Mouse (Mus musculus) limb, embryonic 14.5 days (tissue): Measurements from ENCODE around the gene Glyatl3. TPM values are rescaled to one million over a fixed set of nuclear protein-coding genes. Genes with fewer than 3 reads are reported as not detected.

Source experiments
- ATAC-seq: fragments of 200-750 bp; cut with Nextera tagmentation; 2 replicates; pipeline ENCODE4 v1.8.0; 2017; ENCODE audit warnings: low read depth, moderate number of reproducible peaks, moderate TSS enrichment; ENCODE audit not compliant: low FRiP score
- DNase-seq: peaks from one replicate; pipeline ENCODE4 v3.0.0-alpha.2; 2015; ENCODE audit warnings: low spot score
- H3K27ac ChIP-seq: fragments of 300-500 bp; sonication (generic); replicated peaks from 2 replicates; pipeline ENCODE4 v1.5.1; 2014; ENCODE audit warnings: low read depth, mild to moderate bottlenecking, low read length, moderate library complexity, mixed read lengths
- H3K27me3 ChIP-seq: fragments of 300-500 bp; sonication (generic); 2 replicates; pipeline ENCODE4 v1.6.1; 2014; ENCODE audit warnings: low read length, mixed read lengths; ENCODE audit not compliant: control insufficient read depth, insufficient read depth
- H3K36me3 ChIP-seq: fragments of 300-500 bp; sonication (generic); 2 replicates; pipeline ENCODE4 v1.6.1; 2014; ENCODE audit warnings: mild to moderate bottlenecking, low read length, moderate library complexity, mixed read lengths; ENCODE audit not compliant: control insufficient read depth, insufficient read depth
- H3K4me1 ChIP-seq: fragments of 300-500 bp; sonication (generic); 2 replicates; pipeline ENCODE4 v1.6.1; 2014; ENCODE audit warnings: antibody characterized with exemption, low read length, mixed read lengths; ENCODE audit not compliant: control insufficient read depth, insufficient read depth
- H3K4me2 ChIP-seq: fragments of 300-500 bp; sonication (generic); replicated peaks from 2 replicates; pipeline ENCODE4 v1.6.1; 2014; ENCODE audit warnings: low read depth, mild to moderate bottlenecking, low read length, moderate library complexity; ENCODE audit not compliant: severe bottlenecking
- H3K4me3 ChIP-seq: fragments of 300-500 bp; sonication (generic); replicated peaks from 2 replicates; pipeline ENCODE4 v1.5.1; 2014; ENCODE audit warnings: low read length
- H3K9ac ChIP-seq: fragments of 300-500 bp; sonication (generic); 2 replicates; pipeline ENCODE4 v1.6.1; 2014; ENCODE audit warnings: mild to moderate bottlenecking, low read depth, low read length, moderate library complexity; ENCODE audit not compliant: severe bottlenecking
- H3K9me3 ChIP-seq: fragments of 300-500 bp; sonication (generic); 2 replicates; pipeline ENCODE4 v1.6.1; 2016; ENCODE audit warnings: low read length; ENCODE audit not compliant: control insufficient read depth
- POLR2A ChIP-seq: fragments of 200-500 bp; IDR thresholded peaks from 2 replicates; pipeline ENCODE4 v1.8.0; 2012; ENCODE audit warnings: inconsistent platforms, mild to moderate bottlenecking, moderate library complexity, borderline replicate concordance; ENCODE audit not compliant: insufficient read depth, insufficient read length; ENCODE audit errors: extremely low read depth
- WGBS: fragments of 180-500 bp; shearing (Covaris S2); extraction: QIAGEN DNeasy Blood & Tissue Kit; methylation state at CpG from one replicate; pipeline ENCODE4 v1.1.7; 2014; 5-methylcytosine and 5-hydroxymethylcytosine counted together
- polyA plus RNA-seq, 2 experiments: library from polyadenylated mRNA; depleted of rRNA in 1 of 2; stranded (reverse) in 1 of 2; unstranded in 1 of 2; fragments of >200 nt; fragmentation: Nextera tagmentation in 1 of 2; extraction: Ambion mirVana in 1 of 2; gene quantifications; 2 replicates each; pipeline versions ENCODE4 v1.2.1 to v1.2.3; 2012 to 2014

Glyatl3 gene
- polyA plus RNA-seq, 2 experiments, result 0.20 TPM; not detected in 1

- no peak for TF ChIP-seq POLR2A
- 0 out of 2 replicates have a peak overlapping the region, but pooled peaks have one; percentile 10 for H3K4me2 ChIP-seq
- ATAC-seq (no peak), DNase-seq (no peak)
- H3K4me1 ChIP-seq, result peaks cover 7% of the 10 kb centered on the region; the same call in 1 of the 2 replicates
- H3K9ac ChIP-seq, result no peak overlapping the region
- H3K9me3 ChIP-seq, result no peaks in the 10 kb centered on the region
- H3K4me3 ChIP-seq, result no peak overlapping the region
- no peak overlapping the region for H3K27ac ChIP-seq
- no peaks in the 10 kb centered on the region for H3K27me3 ChIP-seq
- no peaks in the 10 kb centered on the region for H3K36me3 ChIP-seq
- 35% methylated on average over 3 of the region's 3 CpGs for WGBS
Measured at GRCm38 (mm10) chr17:40877741-40878140, 36.4 kb downstream of the Glyatl3 start.

GRCm38 (mm10) chr17:40875568-40875967 is 38.6 kb downstream of the Glyatl3 start:
- TF ChIP-seq POLR2A, result no peak
- 82% methylated on average over 1 of the region's 1 CpGs for WGBS
- Histone ChIP-seq H3K9ac (no peak overlapping the region), H3K27me3 (no peaks in the 10 kb centered on the region), H3K27ac (no peak overlapping the region), H3K4me2 (no peak overlapping the region), H3K36me3 (no peaks in the 10 kb centered on the region), H3K4me1 (peaks cover 7% of the 10 kb centered on the region; the same call in 1 of the 2 replicates), H3K4me3 (no peak overlapping the region), H3K9me3 (no peaks in the 10 kb centered on the region)
- DNase-seq, result no peak
- no peak for ATAC-seq

- TF ChIP-seq POLR2A, result no peak
- H3K9ac ChIP-seq, result no peak overlapping the region
- H3K27ac ChIP-seq, result no peak overlapping the region
- H3K27me3 ChIP-seq, result no peaks in the 10 kb centered on the region
- H3K9me3 ChIP-seq, result no peaks in the 10 kb centered on the region
- no peak for DNase-seq
- no peak overlapping the region for H3K4me3 ChIP-seq
- peaks cover 7% of the 10 kb centered on the region; the same call in 1 of the 2 replicates for H3K4me1 ChIP-seq
- H3K4me2 ChIP-seq, result no peak overlapping the region
- WGBS, result 74% methylated on average over 3 of the region's 3 CpGs
- ATAC-seq, result no peak
- H3K36me3 ChIP-seq, result no peaks in the 10 kb centered on the region
Measured at GRCm38 (mm10) chr17:40874701-40875100, 39.4 kb downstream of the Glyatl3 start.

GRCm38 (mm10) chr17:40873582-40874011 is 40.6 kb downstream of the Glyatl3 start:
- no peak for DNase-seq
- H3K36me3 ChIP-seq, result no peaks in the 10 kb centered on the region
- 34% methylated on average over 2 of the region's 2 CpGs for WGBS
- no peak overlapping the region for H3K27ac ChIP-seq
- H3K9ac ChIP-seq, result no peak overlapping the region
- no peaks in the 10 kb centered on the region for H3K9me3 ChIP-seq
- ATAC-seq, result no peak
- TF ChIP-seq POLR2A, result no peak
- peaks cover 3% of the 10 kb centered on the region; the same call in 1 of the 2 replicates for H3K4me1 ChIP-seq
- H3K4me3 ChIP-seq, result no peak overlapping the region
- H3K27me3 ChIP-seq, result no peaks in the 10 kb centered on the region
- no peak overlapping the region for H3K4me2 ChIP-seq

GRCm38 (mm10) chr17:40872626-40873025 is 41.5 kb downstream of the Glyatl3 start:
- H3K27me3 ChIP-seq, result no peaks in the 10 kb centered on the region
- H3K27ac ChIP-seq, result no peak overlapping the region
- no peak for DNase-seq
- H3K9me3 ChIP-seq, result no peaks in the 10 kb centered on the region
- H3K9ac ChIP-seq, result no peak overlapping the region
- H3K4me3 ChIP-seq, result no peak overlapping the region
- H3K4me1 ChIP-seq, result peaks cover 3% of the 10 kb centered on the region; the same call in 1 of the 2 replicates
- 96% methylated on average over 6 of the region's 6 CpGs for WGBS
- no peak overlapping the region for H3K4me2 ChIP-seq
- H3K36me3 ChIP-seq, result no peaks in the 10 kb centered on the region
- no peak for TF ChIP-seq POLR2A
- ATAC-seq, result no peak

- no peak for TF ChIP-seq POLR2A
- no peak overlapping the region for H3K27ac ChIP-seq
- H3K4me1 ChIP-seq, result no peaks in the 10 kb centered on the region
- DNase-seq, result no peak
- 73% methylated on average over 10 of the region's 10 CpGs for WGBS
- H3K4me2 ChIP-seq, result no peak overlapping the region
- ATAC-seq, result no peak
- H3K36me3 ChIP-seq, result no peaks in the 10 kb centered on the region
- no peak overlapping the region for H3K9ac ChIP-seq
- no peaks in the 10 kb centered on the region for H3K9me3 ChIP-seq
- H3K27me3 ChIP-seq, result no peaks in the 10 kb centered on the region
- H3K4me3 ChIP-seq, result no peak overlapping the region
Measured at GRCm38 (mm10) chr17:40868952-40869747, 45.0 kb downstream of the Glyatl3 start.
